Mouse (Mus musculus): ENCODE data around the gene Ikzf2. TPM values are rescaled to one million over a fixed set of nuclear protein-coding genes. Genes with fewer than 3 reads are reported as not detected.

The Ikzf2 gene
- polyA plus RNA-seq, 1 experiment: 2.1 TPM

DNA sequence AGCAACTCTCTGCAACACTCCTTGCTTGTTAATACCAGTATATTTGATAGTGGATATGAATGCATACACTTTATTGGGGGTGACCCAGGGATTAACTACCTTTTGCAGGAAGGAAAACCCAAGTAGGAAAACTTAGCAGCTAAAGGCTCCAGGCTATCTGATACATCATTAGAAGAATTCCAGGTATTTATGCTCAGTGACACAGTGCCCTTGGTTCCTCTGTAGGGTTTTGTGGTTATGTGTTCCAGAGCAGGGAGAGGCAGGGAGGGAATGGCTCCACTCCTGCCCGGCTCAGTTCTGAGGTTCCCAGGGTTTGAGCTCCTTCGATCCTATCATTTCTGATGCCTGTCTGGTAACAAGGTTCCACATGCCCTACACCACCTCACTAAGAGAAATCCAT, 165.4 kb downstream of the Ikzf2 start:
- DNase-seq (ENCODE audit: extremely low spot score in 1 of 2, low spot score in 1 of 2): no peak

- DNase-seq (ENCODE audit: extremely low spot score in 1 of 2, low spot score in 1 of 2): no peak
These were observed 167.7 kb downstream of the Ikzf2 start for GRCm38 (mm10) chr1:69519356-69519755.

DNA sequence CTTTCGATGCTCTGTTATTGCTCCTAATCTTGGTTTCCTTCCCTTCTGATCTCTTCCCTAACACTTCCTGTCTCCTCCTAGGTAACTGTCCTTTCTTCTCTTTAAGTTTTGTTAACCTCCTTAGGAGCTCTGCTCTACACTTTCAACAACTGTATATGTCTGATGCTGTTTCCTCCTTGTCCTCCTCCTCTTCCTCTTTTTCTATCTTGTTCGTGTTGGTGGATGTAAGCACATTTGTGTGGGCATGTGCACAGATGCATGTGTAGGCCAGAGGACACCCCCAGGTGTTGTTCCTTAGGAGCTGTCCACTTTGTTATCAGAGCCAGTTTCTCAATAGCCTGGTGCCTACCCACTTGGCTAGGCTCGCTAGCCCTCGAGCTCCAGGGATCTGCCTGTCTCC, 169.0 kb downstream of the Ikzf2 start:
- no peak for DNase-seq (ENCODE audit: extremely low spot score in 1 of 2, low spot score in 1 of 2)

- no peak for DNase-seq (ENCODE audit: extremely low spot score in 1 of 2, low spot score in 1 of 2)
These were observed 170.9 kb downstream of the Ikzf2 start for GRCm38 (mm10) chr1:69516144-69516543.

- DNase-seq (ENCODE audit: extremely low spot score in 1 of 2, low spot score in 1 of 2): no peak
These were observed 173.3 kb downstream of the Ikzf2 start for GRCm38 (mm10) chr1:69513595-69514250.

GRCm38 (mm10) chr1:69508275-69508674, 178.8 kb downstream of the Ikzf2 start:
- DNase-seq (ENCODE audit: extremely low spot score in 1 of 2, low spot score in 1 of 2): no peak

DNA sequence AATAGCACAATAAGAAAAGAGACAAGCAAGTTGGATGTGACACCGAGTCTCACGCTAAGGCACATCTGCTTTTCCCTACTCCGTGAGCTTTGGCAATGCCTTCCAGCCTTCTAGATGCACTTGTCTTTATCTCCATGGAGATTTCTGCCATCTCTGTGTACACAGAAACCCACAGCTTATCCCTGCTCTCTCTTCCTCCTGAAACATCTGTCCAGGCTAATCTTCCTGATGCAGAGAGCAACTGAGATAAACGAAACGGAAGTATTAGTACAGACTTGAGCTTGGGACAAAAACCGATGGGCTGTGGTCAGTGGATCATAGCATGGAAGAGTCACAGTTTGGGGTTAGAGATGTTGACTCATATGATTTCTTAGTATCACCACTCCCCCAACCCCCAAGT, 179.5 kb downstream of the Ikzf2 start:
- DNase-seq (ENCODE audit: extremely low spot score in 1 of 2, low spot score in 1 of 2): no peak

- DNase-seq (ENCODE audit: extremely low spot score in 1 of 2, low spot score in 1 of 2): no peak
These were observed 180.4 kb downstream of the Ikzf2 start for GRCm38 (mm10) chr1:69506615-69507159.

DNA sequence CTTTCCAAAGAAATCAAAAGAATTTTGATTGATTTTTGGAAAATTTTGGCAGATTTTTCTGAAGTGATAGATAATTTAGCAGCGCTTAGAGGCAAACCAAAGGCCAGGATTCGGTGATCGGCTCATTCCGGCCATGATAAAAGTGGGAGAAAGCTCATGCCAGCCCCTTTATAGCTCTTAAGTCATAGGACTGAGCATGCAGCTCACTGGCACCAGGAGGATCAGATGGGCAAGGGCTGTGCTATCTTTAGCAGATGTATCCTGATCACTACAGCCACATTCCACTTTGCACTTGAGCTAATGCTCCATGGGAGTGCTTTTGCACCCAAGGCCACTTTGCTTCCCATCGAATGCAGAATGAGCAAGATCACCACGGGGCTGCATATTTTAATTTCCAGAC, 181.0 kb downstream of the Ikzf2 start:
- no peak for DNase-seq (ENCODE audit: extremely low spot score in 1 of 2, low spot score in 1 of 2)

DNA sequence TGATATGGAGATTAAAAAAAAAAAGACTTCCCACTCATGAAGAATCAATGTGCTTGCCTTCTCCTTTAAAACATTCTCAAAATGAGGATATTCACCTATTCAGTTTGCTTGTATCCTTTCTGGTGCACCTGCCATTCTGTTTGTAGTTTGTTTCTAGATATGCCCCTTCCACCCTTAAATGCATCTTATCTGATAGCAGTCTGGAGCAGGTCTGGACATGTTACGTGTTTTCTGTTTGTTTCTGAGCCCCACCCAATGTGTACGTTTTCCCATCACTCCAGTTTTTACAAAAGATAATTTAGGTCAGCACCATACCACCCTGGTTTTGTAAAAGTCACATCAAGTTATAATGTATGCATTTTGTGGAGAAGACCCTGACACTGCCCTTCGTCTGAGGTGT, 186.7 kb downstream of the Ikzf2 start:
- DNase-seq (ENCODE audit: extremely low spot score in 1 of 2, low spot score in 1 of 2): no peak

DNA sequence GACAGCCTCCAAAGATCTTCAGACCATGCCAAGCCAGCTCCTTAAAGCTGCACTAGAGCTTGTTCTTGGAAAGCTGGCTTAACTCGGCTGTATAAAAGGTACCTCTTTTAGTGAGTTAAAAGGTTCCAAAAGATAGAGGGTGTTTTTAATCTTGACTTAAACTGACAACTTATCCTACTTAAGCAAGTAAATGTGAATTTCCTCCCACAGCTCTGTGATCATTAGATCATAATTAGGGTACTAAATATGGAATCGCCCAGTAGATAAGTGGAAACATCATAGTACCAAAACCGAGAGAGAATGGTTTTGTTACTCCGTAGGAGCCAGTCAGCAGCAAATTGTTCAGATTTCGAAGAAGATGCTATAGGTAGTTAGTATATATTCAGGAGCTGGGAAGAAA, 187.4 kb downstream of the Ikzf2 start:
- DNase-seq (ENCODE audit: extremely low spot score in 1 of 2, low spot score in 1 of 2): no peak

- no peak for DNase-seq (ENCODE audit: extremely low spot score in 1 of 2, low spot score in 1 of 2)
These were observed 188.2 kb downstream of the Ikzf2 start for GRCm38 (mm10) chr1:69498862-69499306.

- no peak for DNase-seq (ENCODE audit: extremely low spot score in 1 of 2, low spot score in 1 of 2)
These were observed 191.0 kb downstream of the Ikzf2 start for GRCm38 (mm10) chr1:69496055-69496454.

GRCm38 (mm10) chr1:69493309-69494047, 193.6 kb downstream of the Ikzf2 start:
- peak in 1 of 2 experiments; percentile 10 for DNase-seq (ENCODE audit: extremely low spot score in 1 of 2, low spot score in 1 of 2)

DNA sequence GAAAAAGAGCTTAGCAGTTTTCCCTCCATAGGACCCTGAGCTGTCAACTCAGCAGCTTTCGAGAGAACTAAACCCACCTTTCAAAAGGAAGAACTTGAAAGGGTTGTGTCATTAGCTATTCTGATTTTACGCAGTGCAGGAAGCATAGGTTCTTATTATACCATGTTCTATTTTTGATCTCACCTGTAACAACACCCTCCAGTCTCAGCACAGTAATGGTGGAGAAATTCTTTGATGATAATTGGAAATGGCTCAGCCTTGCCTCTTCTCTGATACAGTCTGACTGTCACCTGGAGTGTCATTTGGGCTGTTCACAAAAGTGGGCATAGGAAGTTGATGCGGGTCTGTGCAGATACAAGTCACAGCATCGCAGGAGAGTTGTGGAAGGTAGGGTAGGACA, 195.0 kb downstream of the Ikzf2 start:
- DNase-seq (ENCODE audit: extremely low spot score in 1 of 2, low spot score in 1 of 2): no peak

- DNase-seq (ENCODE audit: extremely low spot score in 1 of 2, low spot score in 1 of 2): no peak
These were observed 198.0 kb downstream of the Ikzf2 start for GRCm38 (mm10) chr1:69489026-69489425.

GRCm38 (mm10) chr1:69488625-69489024, 198.4 kb downstream of the Ikzf2 start:
- DNase-seq (ENCODE audit: extremely low spot score in 1 of 2, low spot score in 1 of 2): no peak

Other genes starting within 250 kb of the Ikzf2 start
- 0.34 and 0.68 TPM in 2 replicates for gene Spag16, start 139.7 kb upstream of the Ikzf2 start, polyA plus RNA-seq (2012; rRNA removed)